Mouse (Mus musculus) C2C12 (cell line): Measurements from ENCODE around the gene Clpp. TPM values are rescaled to one million over a fixed set of nuclear protein-coding genes. Genes with fewer than 3 reads are reported as not detected.

Experiments
- H3K27me3 ChIP-seq: one replicate; pipeline ENCODE4 v1.6.1; 2011; ENCODE audit not compliant: control insufficient read depth, insufficient read depth, insufficient read length
- H3K36me3 ChIP-seq: one replicate; pipeline ENCODE4 v1.6.1; 2011; ENCODE audit not compliant: control insufficient read depth, insufficient read depth
- H3K4me3 ChIP-seq: one replicate; pipeline ENCODE4 v1.5.1; 2011; ENCODE audit warnings: mild to moderate bottlenecking, control low read depth; ENCODE audit not compliant: poor library complexity, insufficient read depth, severe bottlenecking
- H3K79me2 ChIP-seq: one replicate; pipeline ENCODE4 v1.6.1; 2011; ENCODE audit not compliant: control insufficient read depth, insufficient read depth
- H3K79me3 ChIP-seq: one replicate; pipeline ENCODE4 v1.6.1; 2011; ENCODE audit warnings: low read depth, control low read depth
- H3ac ChIP-seq: one replicate; pipeline ENCODE3; 2011; ENCODE audit warnings: low read depth; ENCODE audit not compliant: control insufficient read depth, insufficient read length
- CEBPB ChIP-seq: IDR thresholded peaks from one replicate; pipeline ENCODE4 v1.6.1; 2011; ENCODE audit warnings: low read depth, mild to moderate bottlenecking, control low read depth, moderate library complexity
- CTCF ChIP-seq: IDR thresholded peaks from one replicate; pipeline ENCODE4 v1.5.1; 2011; ENCODE audit not compliant: control insufficient read depth, insufficient read depth, insufficient read length
- FOSL1 ChIP-seq: IDR thresholded peaks from one replicate; pipeline ENCODE4 v1.8.0; 2011; ENCODE audit warnings: mild to moderate bottlenecking, low read length; ENCODE audit not compliant: poor library complexity, insufficient read depth, severe bottlenecking
- MAX ChIP-seq: IDR thresholded peaks from one replicate; pipeline ENCODE4 v1.6.1; 2011; ENCODE audit warnings: mild to moderate bottlenecking, control low read depth
- MYOD1 ChIP-seq: IDR thresholded peaks from one replicate; pipeline ENCODE4 v1.6.1; 2011; ENCODE audit warnings: low read depth; ENCODE audit not compliant: control insufficient read depth, insufficient read length
- MYOG ChIP-seq: IDR thresholded peaks from one replicate; pipeline ENCODE4 v1.6.1; 2011; ENCODE audit not compliant: control insufficient read depth, insufficient read length; ENCODE audit errors: extremely low read depth
- USF1 ChIP-seq: IDR thresholded peaks from one replicate; pipeline ENCODE4 v1.6.1; 2011; ENCODE audit warnings: low read depth, mild to moderate bottlenecking, control low read depth, moderate library complexity
- polyA plus RNA-seq: library from polyadenylated mRNA; unstranded; fragments of >200 nt; fragmentation: generic; extraction: Trizol; gene quantifications from one replicate; pipeline ENCODE4 v1.2.1, GENCODE M21; 2012; ENCODE audit warnings: missing spikeins

The Clpp gene
- polyA plus RNA-seq, 1 experiment: 153 TPM

DNA sequence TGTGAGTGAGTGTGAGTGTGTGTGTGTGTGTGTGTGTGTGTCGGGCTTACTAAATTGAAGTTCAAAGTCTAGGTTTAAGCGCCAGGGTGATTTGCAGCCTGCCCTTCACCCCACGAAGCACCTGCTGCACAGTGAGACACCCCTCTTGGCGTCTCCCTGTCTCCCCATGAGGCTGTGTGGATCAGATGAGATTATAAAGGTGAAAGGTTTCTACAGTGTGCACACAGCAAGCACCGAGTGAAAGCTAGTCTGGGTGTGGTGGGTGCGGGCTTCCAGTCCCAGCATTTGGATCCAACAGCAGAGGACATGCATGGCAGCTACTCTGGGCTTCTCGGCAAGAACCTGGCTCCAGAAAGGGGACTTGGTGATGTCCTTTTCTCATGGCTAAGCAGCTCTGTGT lies 9.1 kb upstream of the Clpp start:
- no peak overlapping the region for H3K4me3 ChIP-seq
- peaks cover 37% of the 10 kb centered on the region for H3K27me3 ChIP-seq
- no peak overlapping the region for H3ac ChIP-seq
- H3K79me3 ChIP-seq: no peaks in the 10 kb centered on the region
- H3K79me2 ChIP-seq: no peaks in the 10 kb centered on the region
- TF ChIP-seq USF1 (no peak), FOSL1 (no peak), CEBPB (no peak), CTCF (no peak), MAX (no peak), MYOG (no peak), MYOD1 (no peak)
- H3K36me3 ChIP-seq: no peaks in the 10 kb centered on the region

DNA sequence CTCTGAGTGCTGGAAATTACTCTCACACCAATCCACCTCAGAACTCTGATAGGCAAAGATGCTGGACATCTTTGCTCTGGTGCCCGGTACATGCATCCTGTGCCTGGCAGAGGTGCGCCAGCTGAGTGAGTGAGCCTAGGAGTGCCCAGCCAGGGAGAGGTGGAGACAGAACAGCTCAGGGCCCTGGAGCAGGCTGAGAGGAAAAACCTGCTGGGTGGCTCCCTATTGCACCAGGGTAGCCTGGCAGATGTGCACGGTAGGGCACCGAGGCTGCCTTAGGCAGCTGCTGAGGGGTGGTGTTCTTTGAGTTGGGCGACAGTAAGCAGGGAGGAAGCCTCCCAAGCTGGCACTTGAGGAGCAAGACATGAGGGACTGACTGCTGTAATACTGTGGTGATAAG lies 8.1 kb upstream of the Clpp start, which contains the start of gene Acer1:
Gene Acer1, minus strand, starts transcription at position 114 of the 400 bp plus-strand sequence.
- H3K4me3 ChIP-seq: no peak within 1 kb of the TSS
- TF ChIP-seq CTCF (no peak), CEBPB (no peak), USF1 (no peak), FOSL1 (no peak), MYOD1 (no peak), MYOG (no peak), MAX (no peak)
- no peaks in the 10 kb centered on the region for H3K79me3 ChIP-seq
- H3K27me3 ChIP-seq: peaks cover 28% of the 10 kb centered on the region
- H3K36me3 ChIP-seq: no peaks in the 10 kb centered on the region
- H3ac ChIP-seq: no peak within 1 kb of the TSS
- no peaks in the 10 kb centered on the region for H3K79me2 ChIP-seq

DNA sequence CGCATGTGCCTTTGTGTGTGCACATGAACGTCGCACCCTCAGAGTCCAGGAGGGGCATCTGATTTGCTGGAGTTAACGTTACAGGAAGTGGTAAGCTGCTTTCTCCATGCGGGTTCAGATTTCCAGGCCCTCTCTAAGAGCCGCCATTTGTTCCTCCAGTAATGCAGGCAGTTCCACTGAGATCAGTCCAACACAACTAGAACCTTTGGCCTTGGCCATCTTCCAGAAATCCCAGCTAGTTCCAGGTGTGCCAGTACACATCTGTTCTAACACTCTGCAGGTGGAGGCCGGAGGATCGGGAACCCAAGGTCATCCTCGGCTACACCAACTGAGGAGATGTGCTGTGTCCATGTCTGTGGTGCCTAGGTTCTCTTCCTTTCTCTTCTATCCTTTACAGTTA lies 5.2 kb upstream of the Clpp start:
- TF ChIP-seq MAX (no peak), FOSL1 (no peak), CEBPB (no peak), USF1 (no peak), MYOD1 (no peak), MYOG (no peak), CTCF (no peak)
- H3K79me3 ChIP-seq: no peaks in the 10 kb centered on the region
- H3ac ChIP-seq: no peak overlapping the region
- no peaks in the 10 kb centered on the region for H3K36me3 ChIP-seq
- no peak overlapping the region for H3K4me3 ChIP-seq
- H3K27me3 ChIP-seq: peaks cover 21% of the 10 kb centered on the region
- no peaks in the 10 kb centered on the region for H3K79me2 ChIP-seq

DNA sequence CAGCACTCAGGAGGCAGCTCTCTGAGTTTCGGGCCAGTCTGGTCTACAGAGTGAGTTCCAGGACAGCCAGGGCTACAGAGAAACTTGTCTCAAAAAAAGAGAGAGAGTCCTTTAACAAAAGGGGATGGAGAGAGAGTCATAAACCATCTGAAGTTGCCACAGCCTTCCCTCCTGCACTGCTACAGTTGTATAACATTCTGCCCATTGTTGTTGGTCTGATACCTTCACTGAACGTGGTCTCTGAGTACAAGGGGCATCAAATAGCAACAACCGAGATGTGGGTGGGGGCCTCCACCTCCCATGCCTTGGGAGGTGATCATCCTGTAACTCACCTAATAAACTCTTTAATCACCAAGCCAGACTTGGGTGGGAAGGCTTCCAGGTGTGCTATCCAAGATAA lies 4.4 kb upstream of the Clpp start:
- H3K79me2 ChIP-seq: peaks cover 6% of the 10 kb centered on the region
- peaks cover 14% of the 10 kb centered on the region for H3K27me3 ChIP-seq
- H3ac ChIP-seq: no peak overlapping the region
- H3K79me3 ChIP-seq: peaks cover 5% of the 10 kb centered on the region
- H3K36me3 ChIP-seq: no peaks in the 10 kb centered on the region
- H3K4me3 ChIP-seq: no peak overlapping the region
- TF ChIP-seq MYOD1 (no peak), USF1 (no peak), MAX (no peak), MYOG (no peak), FOSL1 (no peak), CEBPB (no peak)

DNA sequence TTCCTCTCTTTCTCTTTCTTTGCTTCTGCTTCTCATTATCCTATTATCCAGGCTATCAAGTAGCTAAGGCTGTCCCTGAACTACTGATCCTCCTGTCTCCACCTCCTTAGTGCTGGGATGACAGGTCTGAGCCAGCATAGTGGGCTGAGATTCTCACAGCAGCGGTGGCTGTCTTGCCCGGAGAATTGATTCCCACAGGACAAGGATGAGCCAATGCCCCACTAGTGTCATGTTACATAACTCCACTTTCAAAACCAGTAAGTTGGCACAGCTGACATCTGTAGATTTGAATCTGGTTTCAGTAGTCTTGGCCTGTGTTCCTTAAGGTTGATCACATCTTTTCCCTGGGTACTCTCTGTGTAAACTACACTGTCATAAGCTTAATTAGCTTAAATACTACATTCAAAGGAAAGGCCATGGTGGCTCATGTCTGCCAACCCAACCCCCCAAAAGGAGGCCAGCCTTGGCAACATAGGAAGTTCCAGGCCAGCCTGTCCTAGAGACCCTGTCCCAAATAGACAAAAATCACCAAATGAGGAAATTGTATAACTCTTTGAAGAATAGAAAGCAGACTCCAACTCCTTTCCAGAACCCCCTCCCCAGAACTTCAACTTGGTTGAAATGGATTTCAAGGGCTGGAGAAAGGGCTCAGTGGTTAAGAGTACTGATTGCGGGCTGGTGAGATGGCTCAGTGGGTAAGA lies 3.9 kb upstream of the Clpp start:
- no peak for TF ChIP-seq CTCF
- no peak for TF ChIP-seq MAX
- no peak for TF ChIP-seq MYOG
- TF ChIP-seq CEBPB: no peak
- TF ChIP-seq MYOD1: no peak
- no peak for TF ChIP-seq USF1
- no peak for TF ChIP-seq FOSL1
- Histone ChIP-seq H3K36me3 (peaks cover 1% of the 10 kb centered on the region), H3K79me3 (peaks cover 11% of the 10 kb centered on the region), H3ac (no peak overlapping the region), H3K27me3 (peaks cover 10% of the 10 kb centered on the region), H3K79me2 (peaks cover 12% of the 10 kb centered on the region), H3K4me3 (no peak overlapping the region)
